Mouse (Mus musculus): Measurements from ENCODE around the gene Cyb5d1.

Cyb5d1 gene

GRCm38 (mm10) chr11:69377766-69378165 lies 17.7 kb downstream of the Cyb5d1 start:
- no peak for DNase-seq

GRCm38 (mm10) chr11:69375646-69376045 lies 19.8 kb downstream of the Cyb5d1 start:
- no peak for DNase-seq

- DNase-seq: no peak
These were observed 22.0 kb downstream of the Cyb5d1 start for GRCm38 (mm10) chr11:69373223-69373965.

GRCm38 (mm10) chr11:69372780-69373170 lies 22.7 kb downstream of the Cyb5d1 start:
- peak; percentile 60 for DNase-seq

GRCm38 (mm10) chr11:69372056-69372779 lies 23.2 kb downstream of the Cyb5d1 start:
- no peak for DNase-seq

- DNase-seq: no peak
These were observed 23.8 kb downstream of the Cyb5d1 start for GRCm38 (mm10) chr11:69371601-69372000.

GRCm38 (mm10) chr11:69370817-69371215 lies 24.6 kb downstream of the Cyb5d1 start:
- no peak for DNase-seq

- DNase-seq: no peak
These were observed 25.2 kb downstream of the Cyb5d1 start for GRCm38 (mm10) chr11:69369990-69370816.

- DNase-seq: no peak
These were observed 26.0 kb downstream of the Cyb5d1 start, which contains the start of gene Chd3 for GRCm38 (mm10) chr11:69369215-69369989. Gene Chd3, minus strand, starts transcription at chr11:69369406.

- peak; percentile 42 for DNase-seq
These were observed 26.8 kb downstream of the Cyb5d1 start for GRCm38 (mm10) chr11:69368356-69369214.

- peak; percentile 48 for DNase-seq
These were observed 27.6 kb downstream of the Cyb5d1 start for GRCm38 (mm10) chr11:69367616-69368355.

GRCm38 (mm10) chr11:69366855-69367615 lies 28.4 kb downstream of the Cyb5d1 start:
- DNase-seq: peak; percentile 73

GRCm38 (mm10) chr11:69366157-69366854 lies 29.1 kb downstream of the Cyb5d1 start:
- DNase-seq: peak; percentile 98

GRCm38 (mm10) chr11:69365722-69366121 lies 29.7 kb downstream of the Cyb5d1 start:
- DNase-seq: peak; percentile 54

GRCm38 (mm10) chr11:69364910-69365309 lies 30.5 kb downstream of the Cyb5d1 start:
- DNase-seq: peak; percentile 96

- no peak for DNase-seq
These were observed 31.1 kb downstream of the Cyb5d1 start for GRCm38 (mm10) chr11:69364376-69364775.

- no peak for DNase-seq
These were observed 33.0 kb downstream of the Cyb5d1 start for GRCm38 (mm10) chr11:69362479-69362878.

GRCm38 (mm10) chr11:69362021-69362420 lies 33.4 kb downstream of the Cyb5d1 start:
- no peak for DNase-seq

GRCm38 (mm10) chr11:69357690-69358089 lies 37.7 kb downstream of the Cyb5d1 start:
- DNase-seq: no peak
